Mouse (Mus musculus): ENCODE results near the gene Mbd5. TPM values are rescaled to one million over a fixed set of nuclear protein-coding genes. Genes with fewer than 3 reads are reported as not detected.
A peak's percentile ranks its signal among the peaks of the same experiment; 100 is the strongest.

Gene Mbd5
- polyA plus RNA-seq (2015; fragmentation: Nextera tagmentation; extraction: Ambion mirVana) = 5.2 and 5.4 TPM in 2 replicates

- peak within 1 kb of the TSS; percentile 76 for H3K4me2 ChIP-seq (ENCODE audit: low read depth, low read length)
- H3K4me3 ChIP-seq (ENCODE audit: low read depth, low read length) = peak within 1 kb of the TSS; percentile 92
- ATAC-seq (peak; percentile 98), DNase-seq (peak; percentile 99)
- H3K4me1 ChIP-seq (ENCODE audit: insufficient read depth) = peaks cover 3% of the 10 kb centered on the region; the same call in 1 of the 2 replicates
- 1% methylated on average over 45 of the region's 49 CpGs for WGBS (ENCODE audit: insufficient replicate concordance)
- peak within 1 kb of the TSS; percentile 91 for H3K9ac ChIP-seq (replicated peaks)
- H3K27me3 ChIP-seq (ENCODE audit: insufficient read depth, low read length) = no peaks in the 10 kb centered on the region
- peak within 1 kb of the TSS; percentile 92 for H3K27ac ChIP-seq (ENCODE audit: low read depth)
- H3K36me3 ChIP-seq (replicated peaks; ENCODE audit: insufficient read depth, low read length) = no peaks in the 10 kb centered on the region
- no peaks in the 10 kb centered on the region for H3K9me3 ChIP-seq (ENCODE audit: low read length)
- no peak for TF ChIP-seq CTCF (IDR thresholded peaks at IDR 0.05; ENCODE audit: low read depth)
- peak; percentile 45; the same call in 1 of the 2 replicates for TF ChIP-seq EP300 (IDR thresholded peaks at IDR 0.05; ENCODE audit: low read depth)
These were observed at the start of gene Mbd5 for GRCm38 (mm10) chr2:48948841-48949584. Mbd5 (plus strand) TSS chr2:48949508.

DNA sequence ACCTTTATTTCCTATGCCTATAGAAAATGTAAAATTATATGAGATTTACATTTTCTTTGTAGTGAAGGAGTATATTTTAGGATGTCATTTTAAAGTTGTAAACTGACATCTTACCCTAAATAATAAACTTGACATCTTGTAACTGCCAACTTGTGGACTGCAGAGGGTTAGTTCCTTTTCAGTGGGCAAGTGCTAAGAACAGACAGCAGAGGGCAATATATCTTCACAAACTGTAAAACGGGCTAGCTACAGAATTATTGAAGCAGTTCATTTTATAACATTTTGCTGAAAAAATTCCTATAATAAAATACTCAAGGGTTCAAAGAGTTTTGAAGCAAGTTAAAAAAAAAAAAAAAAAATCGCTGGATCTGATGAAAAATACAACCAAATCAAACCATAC lies 40.4 kb upstream of the Mbd5 start:
- Histone ChIP-seq H3K36me3 (replicated peaks; ENCODE audit: insufficient read depth, low read length) (peaks cover 30% of the 10 kb centered on the region), H3K9me3 (ENCODE audit: low read length) (no peaks in the 10 kb centered on the region), H3K27me3 (ENCODE audit: insufficient read depth, low read length) (no peaks in the 10 kb centered on the region), H3K4me3 (ENCODE audit: low read depth, low read length) (no peak overlapping the region), H3K4me1 (ENCODE audit: insufficient read depth) (no peaks in the 10 kb centered on the region), H3K4me2 (ENCODE audit: low read depth, low read length) (no peak overlapping the region), H3K27ac (ENCODE audit: low read depth) (no peak overlapping the region), H3K9ac (replicated peaks) (no peak overlapping the region)
- WGBS (ENCODE audit: insufficient replicate concordance) = 43% methylated on average over 2 of the region's 2 CpGs
- no peak for TF ChIP-seq EP300 (IDR thresholded peaks at IDR 0.05; ENCODE audit: low read depth)
- TF ChIP-seq CTCF (IDR thresholded peaks at IDR 0.05; ENCODE audit: low read depth) = peak; percentile 59
- ATAC-seq = no peak
- no peak for DNase-seq

GRCm38 (mm10) chr2:48914185-48914584 lies 35.1 kb upstream of the Mbd5 start:
- 48% methylated on average over 1 of the region's 1 CpGs for WGBS (ENCODE audit: insufficient replicate concordance)
- Histone ChIP-seq H3K4me3 (ENCODE audit: low read depth, low read length) (no peak overlapping the region), H3K4me1 (ENCODE audit: insufficient read depth) (no peaks in the 10 kb centered on the region), H3K9me3 (ENCODE audit: low read length) (no peaks in the 10 kb centered on the region), H3K9ac (replicated peaks) (no peak overlapping the region), H3K36me3 (replicated peaks; ENCODE audit: insufficient read depth, low read length) (peaks cover 27% of the 10 kb centered on the region), H3K4me2 (ENCODE audit: low read depth, low read length) (no peak overlapping the region), H3K27ac (ENCODE audit: low read depth) (no peak overlapping the region), H3K27me3 (ENCODE audit: insufficient read depth, low read length) (no peaks in the 10 kb centered on the region)
- DNase-seq (no peak), ATAC-seq (no peak)
- TF ChIP-seq CTCF (IDR thresholded peaks at IDR 0.05; ENCODE audit: low read depth) (peak; percentile 30; the same call in 1 of the 2 replicates), EP300 (IDR thresholded peaks at IDR 0.05; ENCODE audit: low read depth) (no peak)

DNA sequence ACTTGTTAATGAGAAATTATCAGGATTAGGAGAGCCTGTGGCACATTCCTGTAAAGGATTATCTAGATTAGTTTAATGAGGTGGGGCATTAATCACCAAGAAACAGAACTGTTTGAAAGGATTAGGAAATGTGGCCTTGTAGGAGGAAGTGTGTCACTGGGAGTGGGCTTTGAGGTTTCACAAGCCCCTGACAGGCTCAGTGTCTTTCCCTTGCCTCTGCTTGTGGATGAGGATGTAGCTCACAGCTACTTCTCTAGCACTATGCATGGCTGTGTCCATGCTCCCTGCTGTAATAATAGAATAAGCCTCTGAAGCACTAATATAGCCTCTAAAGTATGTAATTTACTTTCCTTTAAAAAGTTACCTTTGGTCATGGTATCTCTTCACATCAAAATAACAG lies 33.5 kb upstream of the Mbd5 start:
- H3K36me3 ChIP-seq (replicated peaks; ENCODE audit: insufficient read depth, low read length) = peaks cover 27% of the 10 kb centered on the region
- H3K4me3 ChIP-seq (ENCODE audit: low read depth, low read length) = no peak overlapping the region
- no peaks in the 10 kb centered on the region for H3K27me3 ChIP-seq (ENCODE audit: insufficient read depth, low read length)
- no peak for DNase-seq
- no peak overlapping the region for H3K9ac ChIP-seq (replicated peaks)
- H3K4me2 ChIP-seq (ENCODE audit: low read depth, low read length) = no peak overlapping the region
- TF ChIP-seq EP300 (IDR thresholded peaks at IDR 0.05; ENCODE audit: low read depth) = no peak
- no peak for TF ChIP-seq CTCF (IDR thresholded peaks at IDR 0.05; ENCODE audit: low read depth)
- no peak overlapping the region for H3K27ac ChIP-seq (ENCODE audit: low read depth)
- no peaks in the 10 kb centered on the region for H3K9me3 ChIP-seq (ENCODE audit: low read length)
- ATAC-seq = no peak
- no peaks in the 10 kb centered on the region for H3K4me1 ChIP-seq (ENCODE audit: insufficient read depth)

GRCm38 (mm10) chr2:48935058-48935457 lies 14.2 kb upstream of the Mbd5 start:
- Histone ChIP-seq H3K27ac (ENCODE audit: low read depth) (no peak overlapping the region), H3K27me3 (ENCODE audit: insufficient read depth, low read length) (no peaks in the 10 kb centered on the region), H3K4me2 (ENCODE audit: low read depth, low read length) (no peak overlapping the region), H3K9me3 (ENCODE audit: low read length) (no peaks in the 10 kb centered on the region), H3K4me1 (ENCODE audit: insufficient read depth) (no peaks in the 10 kb centered on the region), H3K4me3 (ENCODE audit: low read depth, low read length) (no peak overlapping the region), H3K9ac (replicated peaks) (no peak overlapping the region), H3K36me3 (replicated peaks; ENCODE audit: insufficient read depth, low read length) (peaks cover 31% of the 10 kb centered on the region)
- no peak for TF ChIP-seq EP300 (IDR thresholded peaks at IDR 0.05; ENCODE audit: low read depth)
- TF ChIP-seq CTCF (IDR thresholded peaks at IDR 0.05; ENCODE audit: low read depth) = no peak
- ATAC-seq = no peak
- DNase-seq = no peak
- WGBS (ENCODE audit: insufficient replicate concordance) = 73% methylated on average over 2 of the region's 2 CpGs

- peak overlapping the region; percentile 19; the same call in 1 of the 2 replicates for H3K9ac ChIP-seq (replicated peaks)
- TF ChIP-seq EP300 (IDR thresholded peaks at IDR 0.05; ENCODE audit: low read depth) (no peak), CTCF (IDR thresholded peaks at IDR 0.05; ENCODE audit: low read depth) (no peak)
- H3K9me3 ChIP-seq (ENCODE audit: low read length) = no peaks in the 10 kb centered on the region
- peak overlapping the region; percentile 92 for H3K4me3 ChIP-seq (ENCODE audit: low read depth, low read length)
- no peak overlapping the region for H3K27ac ChIP-seq (ENCODE audit: low read depth)
- peak overlapping the region; percentile 76 for H3K4me2 ChIP-seq (ENCODE audit: low read depth, low read length)
- DNase-seq (no peak), ATAC-seq (no peak)
- no peaks in the 10 kb centered on the region for H3K36me3 ChIP-seq (replicated peaks; ENCODE audit: insufficient read depth, low read length)
- WGBS (ENCODE audit: insufficient replicate concordance) = 53% methylated on average over 3 of the region's 3 CpGs
- H3K27me3 ChIP-seq (ENCODE audit: insufficient read depth, low read length) = no peaks in the 10 kb centered on the region
- peaks cover 3% of the 10 kb centered on the region; the same call in 1 of the 2 replicates for H3K4me1 ChIP-seq (ENCODE audit: insufficient read depth)
These were observed 1.5 kb upstream of the Mbd5 start for GRCm38 (mm10) chr2:48947761-48948160.

Data from liver, postnatal 0 days (tissue).